Mouse (Mus musculus): Measurements from ENCODE around the gene Hps5. TPM values are rescaled to one million over a fixed set of nuclear protein-coding genes. Genes with fewer than 3 reads are reported as not detected.
"Not testable (repeated sequence)": the region's sequence is repeated elsewhere in the genome, so short reads cannot be mapped to it uniquely, and the experiment has no call there.

Hps5 gene
- polyA plus RNA-seq, 1 experiment from 2014 or later, result 11.8 TPM

DNA sequence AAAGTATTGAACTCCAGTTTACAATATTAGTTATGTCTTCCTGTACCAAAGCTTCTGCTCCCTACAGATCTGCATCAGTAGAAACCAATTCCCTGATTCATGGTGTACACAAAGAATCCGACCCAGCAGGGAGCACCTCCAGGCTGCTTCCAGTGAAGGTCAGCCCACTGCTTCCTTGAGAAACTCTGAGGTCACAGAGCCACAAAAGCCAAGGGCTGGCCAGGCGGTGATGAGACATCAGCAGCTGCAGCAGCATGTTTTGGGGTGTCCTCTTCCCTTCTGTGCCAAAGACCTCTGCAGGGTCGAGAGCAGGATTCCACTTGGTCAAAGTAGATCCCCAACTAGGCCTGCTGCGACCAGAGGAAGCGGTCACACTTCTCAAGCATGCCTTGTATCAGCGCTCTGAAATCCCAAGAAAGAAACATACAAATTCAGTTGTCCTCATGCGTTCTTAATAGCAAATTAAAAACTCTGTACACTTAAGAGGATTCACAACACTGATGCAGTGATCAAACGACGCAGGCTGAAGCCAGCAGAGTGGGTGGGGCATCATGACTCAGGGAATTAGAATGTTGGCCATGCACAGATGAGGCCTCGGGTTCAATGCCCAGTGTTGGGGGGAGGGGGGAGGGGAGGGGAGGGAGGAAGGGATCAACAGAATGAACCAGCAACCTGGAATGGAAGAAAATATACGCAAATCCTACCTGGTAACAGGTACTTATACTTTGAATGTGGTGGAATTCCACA is 34.6 kb downstream of the Hps5 start:
- Histone ChIP-seq H3K4me1 (ENCODE audit: control insufficient read depth, insufficient read depth, low read length) (no peaks in the 10 kb centered on the region), H3K27ac (ENCODE audit: low read depth, low read length) (no peak overlapping the region), H3K4me3 (ENCODE audit: low read depth, low read length) (no peak overlapping the region), H3K27me3 (ENCODE audit: control insufficient read depth, insufficient read depth, low read length) (no peaks in the 10 kb centered on the region), H3K9me3 (replicated peaks; ENCODE audit: control insufficient read depth, low read length) (no peaks in the 10 kb centered on the region), H3K9ac (ENCODE audit: low read depth, low read length) (no peak overlapping the region), H3K36me3 (ENCODE audit: control insufficient read depth, insufficient read depth, low read length) (peaks cover 7% of the 10 kb centered on the region), H3K4me2 (no peak overlapping the region)
- ATAC-seq (replicated peaks; ENCODE audit: insufficient number of reproducible peaks, low FRiP score, low TSS enrichment), result no peak
- WGBS (ENCODE audit: insufficient replicate concordance), result 69% methylated on average over 11 of the region's 11 CpGs

DNA sequence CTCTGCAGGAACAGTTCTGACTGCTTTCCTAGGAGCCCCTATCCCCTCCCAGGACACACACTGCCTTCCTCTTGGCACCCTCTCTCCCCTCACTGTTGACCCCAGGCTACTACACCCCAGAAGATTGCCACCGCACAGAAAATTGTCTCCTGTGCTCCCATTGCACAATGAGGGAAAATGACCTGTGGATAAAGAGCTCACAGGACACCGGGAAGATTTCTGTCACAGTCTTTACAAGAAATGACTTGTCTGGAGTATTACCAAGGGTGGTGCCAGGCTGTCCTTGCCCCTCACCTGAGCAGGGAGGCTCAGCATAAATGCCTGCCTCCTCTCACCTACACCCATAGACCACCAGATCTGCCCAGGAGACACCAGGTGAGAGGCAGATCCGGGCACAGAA is 44.4 kb downstream of the Hps5 start, which contains the start of gene Saa2:
Gene Saa2, plus strand, starts transcription at position 301 of the 400 bp plus-strand sequence.
- Histone ChIP-seq H3K4me2 (no peak within 1 kb of the TSS), H3K27me3 (ENCODE audit: control insufficient read depth, insufficient read depth, low read length) (0 out of 2 replicates have a peak, but pooled peaks cover 2% of the 10 kb centered on the region), H3K36me3 (ENCODE audit: control insufficient read depth, insufficient read depth, low read length) (no peaks in the 10 kb centered on the region), H3K4me3 (ENCODE audit: low read depth, low read length) (no peak within 1 kb of the TSS), H3K9ac (ENCODE audit: low read depth, low read length) (no peak within 1 kb of the TSS), H3K27ac (ENCODE audit: low read depth, low read length) (no peak within 1 kb of the TSS), H3K4me1 (ENCODE audit: control insufficient read depth, insufficient read depth, low read length) (no peaks in the 10 kb centered on the region), H3K9me3 (replicated peaks; ENCODE audit: control insufficient read depth, low read length) (no peaks in the 10 kb centered on the region)
- no peak for ATAC-seq (replicated peaks; ENCODE audit: insufficient number of reproducible peaks, low FRiP score, low TSS enrichment)
- WGBS (ENCODE audit: insufficient replicate concordance), result 85% methylated on average over 3 of the region's 3 CpGs

DNA sequence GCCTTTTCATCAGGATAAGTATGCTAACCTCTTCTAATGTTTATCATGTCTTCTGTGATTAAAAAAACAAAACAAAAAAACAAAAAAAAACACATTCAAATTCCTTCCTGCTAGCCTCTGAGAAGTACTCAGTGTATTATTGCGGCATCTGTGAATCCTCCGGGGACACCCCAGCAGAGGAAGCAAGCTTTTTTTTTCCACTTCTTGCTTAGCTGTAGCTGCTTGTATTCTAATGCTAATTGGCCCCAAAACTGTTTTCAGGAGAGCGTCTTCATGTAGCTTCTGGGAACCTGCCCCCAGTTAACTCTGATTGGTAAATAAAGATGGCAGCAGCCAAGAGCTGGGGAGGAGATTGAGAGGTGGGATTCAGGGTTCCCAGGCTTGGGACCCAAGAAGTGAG is 47.4 kb downstream of the Hps5 start:
- Histone ChIP-seq H3K9me3 (replicated peaks; ENCODE audit: control insufficient read depth, low read length) (no peaks in the 10 kb centered on the region), H3K4me3 (ENCODE audit: low read depth, low read length) (no peak overlapping the region)
- WGBS (ENCODE audit: insufficient replicate concordance), result 62% methylated on average over 3 of the region's 3 CpGs

DNA sequence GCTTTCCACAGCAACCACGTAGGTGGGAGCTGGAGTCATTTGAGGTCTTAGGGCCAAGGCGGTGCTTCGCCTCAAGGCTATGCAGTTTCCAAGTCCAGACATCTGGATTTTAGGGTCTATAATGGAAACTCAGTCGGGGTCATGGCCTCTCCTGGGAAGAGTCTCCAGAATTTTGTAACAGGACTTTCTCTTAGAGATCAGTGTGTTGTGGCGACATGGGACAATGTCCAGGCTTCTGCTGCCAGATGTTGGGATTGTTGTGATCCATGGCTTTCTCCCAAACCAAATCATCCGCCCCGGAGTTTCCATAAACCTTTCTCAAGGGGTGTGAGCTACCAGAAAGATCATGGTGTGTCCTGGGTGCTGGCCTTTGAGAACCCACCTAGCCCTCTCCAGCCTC is 49.5 kb downstream of the Hps5 start:
- no peak overlapping the region for H3K27ac ChIP-seq (ENCODE audit: low read depth, low read length)
- no peaks in the 10 kb centered on the region for H3K9me3 ChIP-seq (replicated peaks; ENCODE audit: control insufficient read depth, low read length)
- no peak overlapping the region for H3K9ac ChIP-seq (ENCODE audit: low read depth, low read length)
- H3K27me3 ChIP-seq (ENCODE audit: control insufficient read depth, insufficient read depth, low read length), result 0 out of 2 replicates have a peak, but pooled peaks cover under 1% of the 10 kb centered on the region
- WGBS (ENCODE audit: insufficient replicate concordance), result 83% methylated on average over 7 of the region's 7 CpGs
- no peaks in the 10 kb centered on the region for H3K36me3 ChIP-seq (ENCODE audit: control insufficient read depth, insufficient read depth, low read length)
- H3K4me1 ChIP-seq (ENCODE audit: control insufficient read depth, insufficient read depth, low read length), result no peaks in the 10 kb centered on the region
- no peak for ATAC-seq (replicated peaks; ENCODE audit: insufficient number of reproducible peaks, low FRiP score, low TSS enrichment)
- no peak overlapping the region for H3K4me2 ChIP-seq
- H3K4me3 ChIP-seq (ENCODE audit: low read depth, low read length), result no peak overlapping the region

More for the DNA sequence above, 47.4 kb downstream of the Hps5 start:
- Histone ChIP-seq H3K9ac (ENCODE audit: low read depth, low read length) (no peak overlapping the region), H3K4me2 (no peak overlapping the region), H3K4me1 (ENCODE audit: control insufficient read depth, insufficient read depth, low read length) (no peaks in the 10 kb centered on the region), H3K27me3 (ENCODE audit: control insufficient read depth, insufficient read depth, low read length) (0 out of 2 replicates have a peak, but pooled peaks cover 2% of the 10 kb centered on the region), H3K27ac (ENCODE audit: low read depth, low read length) (no peak overlapping the region), H3K36me3 (ENCODE audit: control insufficient read depth, insufficient read depth, low read length) (no peaks in the 10 kb centered on the region)
- no peak for ATAC-seq (replicated peaks; ENCODE audit: insufficient number of reproducible peaks, low FRiP score, low TSS enrichment)

DNA sequence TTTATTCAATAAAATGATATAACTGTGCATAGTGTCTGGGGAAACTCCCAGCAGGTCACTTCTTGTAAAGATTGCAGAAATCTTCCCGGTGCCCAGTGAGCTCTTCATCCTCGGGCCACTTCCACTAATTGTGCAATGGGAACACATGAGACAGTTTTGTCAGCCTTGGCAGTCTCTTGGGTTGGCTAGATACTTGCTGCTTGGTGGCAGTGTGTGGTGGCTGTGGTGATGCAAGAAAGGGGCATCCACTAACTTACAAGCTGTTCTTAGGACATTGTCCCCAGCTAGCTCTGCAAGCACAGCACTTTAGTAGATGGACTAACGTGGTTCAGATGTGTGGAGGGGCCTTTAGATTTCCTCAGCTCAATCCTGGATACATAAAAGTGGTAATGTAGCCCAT is 50.0 kb downstream of the Hps5 start:
- Histone ChIP-seq H3K4me2 (no peak overlapping the region), H3K27ac (ENCODE audit: low read depth, low read length) (no peak overlapping the region), H3K27me3 (ENCODE audit: control insufficient read depth, insufficient read depth, low read length) (no peaks in the 10 kb centered on the region), H3K4me1 (ENCODE audit: control insufficient read depth, insufficient read depth, low read length) (no peaks in the 10 kb centered on the region), H3K36me3 (ENCODE audit: control insufficient read depth, insufficient read depth, low read length) (no peaks in the 10 kb centered on the region), H3K9me3 (replicated peaks; ENCODE audit: control insufficient read depth, low read length) (no peaks in the 10 kb centered on the region), H3K9ac (ENCODE audit: low read depth, low read length) (no peak overlapping the region), H3K4me3 (ENCODE audit: low read depth, low read length) (no peak overlapping the region)
- WGBS (ENCODE audit: insufficient replicate concordance), result 69% methylated on average over 3 of the region's 3 CpGs
- ATAC-seq (replicated peaks; ENCODE audit: insufficient number of reproducible peaks, low FRiP score, low TSS enrichment), result no peak

DNA sequence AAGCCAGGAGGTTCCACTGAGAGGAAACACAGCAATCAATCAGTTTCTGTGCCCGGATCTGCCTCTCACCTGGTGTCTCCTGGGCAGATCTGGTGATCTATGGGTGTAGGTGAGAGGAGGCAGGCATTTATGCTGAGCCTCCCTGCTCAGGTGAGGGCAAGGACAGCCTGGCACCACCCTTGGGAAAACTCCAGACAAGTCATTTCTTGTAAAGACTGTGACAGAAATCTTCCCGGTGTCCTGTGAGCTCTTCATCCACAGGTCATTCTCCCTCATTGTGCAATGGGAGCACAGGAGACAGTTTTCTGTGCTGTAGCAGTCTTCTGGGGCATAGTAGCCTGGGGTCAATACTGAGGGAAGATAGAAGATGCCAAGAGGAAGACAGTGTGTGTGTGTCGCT is 53.0 kb downstream of the Hps5 start, which contains the start of gene Saa1:
Gene Saa1, minus strand, starts transcription at position 101 of the 400 bp plus-strand sequence.
- H3K36me3 ChIP-seq (ENCODE audit: control insufficient read depth, insufficient read depth, low read length); H3K4me2 ChIP-seq; ATAC-seq (replicated peaks; ENCODE audit: insufficient number of reproducible peaks, low FRiP score, low TSS enrichment); H3K9ac ChIP-seq (ENCODE audit: low read depth, low read length); H3K9me3 ChIP-seq (replicated peaks; ENCODE audit: control insufficient read depth, low read length); H3K4me3 ChIP-seq (ENCODE audit: low read depth, low read length); H3K27me3 ChIP-seq (ENCODE audit: control insufficient read depth, insufficient read depth, low read length); H3K4me1 ChIP-seq (ENCODE audit: control insufficient read depth, insufficient read depth, low read length); H3K27ac ChIP-seq (ENCODE audit: low read depth, low read length): not testable (repeated sequence)
- WGBS (ENCODE audit: insufficient replicate concordance), result 75% methylated on average over 3 of the region's 3 CpGs

DNA sequence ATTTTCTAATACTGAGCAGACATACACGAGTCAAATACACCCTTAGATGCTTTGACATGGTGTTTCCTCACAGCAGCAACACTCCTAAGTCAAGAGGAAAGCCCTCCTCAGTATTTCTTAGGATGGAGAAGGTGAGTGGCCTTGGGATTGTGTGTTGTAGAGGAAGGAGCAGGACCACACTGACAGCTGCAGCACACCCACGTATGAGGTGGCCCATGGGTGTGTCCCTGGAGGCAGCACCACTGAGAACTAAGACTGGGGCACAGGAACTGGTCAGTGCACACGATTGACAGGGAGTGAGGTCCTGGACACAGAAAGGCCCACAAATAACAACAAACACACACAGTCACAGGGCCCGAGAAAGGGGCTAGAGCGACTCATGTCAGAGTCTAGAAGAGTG is 55.8 kb downstream of the Hps5 start:
- 78% methylated on average over 5 of the region's 5 CpGs for WGBS (ENCODE audit: insufficient replicate concordance)
- not testable (repeated sequence) for H3K4me1 ChIP-seq (ENCODE audit: control insufficient read depth, insufficient read depth, low read length); H3K4me2 ChIP-seq; H3K36me3 ChIP-seq (ENCODE audit: control insufficient read depth, insufficient read depth, low read length); ATAC-seq (replicated peaks; ENCODE audit: insufficient number of reproducible peaks, low FRiP score, low TSS enrichment); H3K9ac ChIP-seq (ENCODE audit: low read depth, low read length); H3K9me3 ChIP-seq (replicated peaks; ENCODE audit: control insufficient read depth, low read length); H3K27me3 ChIP-seq (ENCODE audit: control insufficient read depth, insufficient read depth, low read length); H3K27ac ChIP-seq (ENCODE audit: low read depth, low read length); H3K4me3 ChIP-seq (ENCODE audit: low read depth, low read length)

DNA sequence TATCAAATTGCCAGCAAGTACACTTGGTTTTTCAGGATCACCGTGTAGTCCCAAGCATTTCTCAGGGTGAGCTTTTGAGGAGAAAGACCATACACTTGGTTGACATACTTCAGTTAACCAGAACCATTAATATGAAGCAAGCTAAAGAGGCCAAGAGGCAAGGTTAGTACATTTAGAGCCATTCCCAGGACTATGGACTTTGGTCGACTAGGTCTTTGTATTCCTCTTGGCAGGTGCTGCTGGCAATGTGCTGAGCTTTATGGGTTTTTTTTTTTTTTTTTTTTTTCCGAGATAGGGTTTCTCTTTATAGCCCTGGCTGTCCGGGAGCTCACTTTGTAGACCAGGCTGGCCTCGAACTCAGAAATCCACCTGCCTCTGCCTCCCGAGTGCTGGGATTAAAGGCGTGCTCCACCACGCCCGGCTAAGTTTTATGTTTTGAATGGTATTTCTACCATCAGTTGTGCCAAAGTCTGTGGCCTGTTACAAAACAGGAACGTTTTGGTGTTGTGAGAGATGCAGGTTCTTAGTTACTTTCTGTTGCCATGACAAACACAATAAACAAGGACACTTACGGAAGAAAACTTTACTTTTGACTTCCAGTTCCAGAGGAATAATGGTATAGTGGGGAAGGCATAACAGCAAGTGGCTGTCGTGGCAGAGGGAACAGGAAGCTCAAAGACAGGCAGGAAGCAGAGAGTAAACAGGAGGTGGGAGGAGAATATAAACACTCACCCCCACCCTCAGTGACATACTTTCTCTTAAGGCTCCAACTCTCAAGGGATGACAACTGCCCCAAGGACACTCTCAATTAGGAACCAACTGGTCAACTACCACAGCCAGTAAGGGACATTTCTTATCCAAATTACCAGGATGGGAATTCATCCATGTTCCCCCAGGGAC is 57.1 kb downstream of the Hps5 start:
- no peak overlapping the region for H3K4me2 ChIP-seq
- no peaks in the 10 kb centered on the region for H3K9me3 ChIP-seq (replicated peaks; ENCODE audit: control insufficient read depth, low read length)
- H3K4me3 ChIP-seq (ENCODE audit: low read depth, low read length), result no peak overlapping the region
- H3K27ac ChIP-seq (ENCODE audit: low read depth, low read length), result no peak overlapping the region
- ATAC-seq (replicated peaks; ENCODE audit: insufficient number of reproducible peaks, low FRiP score, low TSS enrichment), result no peak
- no peak overlapping the region for H3K9ac ChIP-seq (ENCODE audit: low read depth, low read length)
- WGBS (ENCODE audit: insufficient replicate concordance), result 74% methylated on average over 12 of the region's 12 CpGs
- no peaks in the 10 kb centered on the region for H3K27me3 ChIP-seq (ENCODE audit: control insufficient read depth, insufficient read depth, low read length)
- no peaks in the 10 kb centered on the region for H3K4me1 ChIP-seq (ENCODE audit: control insufficient read depth, insufficient read depth, low read length)
- no peaks in the 10 kb centered on the region for H3K36me3 ChIP-seq (ENCODE audit: control insufficient read depth, insufficient read depth, low read length)
